Mouse (Mus musculus): ENCODE data around the gene Ubqln1. TPM values are rescaled to one million over a fixed set of nuclear protein-coding genes. Genes with fewer than 3 reads are reported as not detected.

The Ubqln1 gene
- polyA plus RNA-seq, 1 experiment: 142 TPM

- H3K27ac ChIP-seq (ENCODE audit: insufficient read depth, low read depth, low read length): no peak overlapping the region
- no peak overlapping the region for H3K4me3 ChIP-seq (ENCODE audit: insufficient read depth, low read depth, low read length)
- H3K4me1 ChIP-seq (ENCODE audit: control insufficient read depth, insufficient read depth, low read length): peaks cover 5% of the 10 kb centered on the region; the same call in 1 of the 2 replicates
- TF ChIP-seq CTCF (IDR thresholded peaks at IDR 0.05; ENCODE audit: insufficient read depth, low read depth, low read length): no peak
- no peak for TF ChIP-seq POLR2A (IDR thresholded peaks at IDR 0.05; ENCODE audit: insufficient read depth, low read depth, low read length)
- 90% methylated on average over 4 of the region's 4 CpGs for WGBS
These were observed 9.4 kb downstream of the Ubqln1 start for GRCm38 (mm10) chr13:58206084-58206483.

- 56% methylated on average over 4 of the region's 4 CpGs for WGBS
- Histone ChIP-seq H3K4me1 (ENCODE audit: control insufficient read depth, insufficient read depth, low read length) (peaks cover 6% of the 10 kb centered on the region), H3K4me3 (ENCODE audit: insufficient read depth, low read depth, low read length) (no peak overlapping the region), H3K27ac (ENCODE audit: insufficient read depth, low read depth, low read length) (no peak overlapping the region)
- TF ChIP-seq CTCF (IDR thresholded peaks at IDR 0.05; ENCODE audit: insufficient read depth, low read depth, low read length) (no peak), POLR2A (IDR thresholded peaks at IDR 0.05; ENCODE audit: insufficient read depth, low read depth, low read length) (no peak)
These were observed 10.5 kb downstream of the Ubqln1 start for GRCm38 (mm10) chr13:58204986-58205385.

DNA sequence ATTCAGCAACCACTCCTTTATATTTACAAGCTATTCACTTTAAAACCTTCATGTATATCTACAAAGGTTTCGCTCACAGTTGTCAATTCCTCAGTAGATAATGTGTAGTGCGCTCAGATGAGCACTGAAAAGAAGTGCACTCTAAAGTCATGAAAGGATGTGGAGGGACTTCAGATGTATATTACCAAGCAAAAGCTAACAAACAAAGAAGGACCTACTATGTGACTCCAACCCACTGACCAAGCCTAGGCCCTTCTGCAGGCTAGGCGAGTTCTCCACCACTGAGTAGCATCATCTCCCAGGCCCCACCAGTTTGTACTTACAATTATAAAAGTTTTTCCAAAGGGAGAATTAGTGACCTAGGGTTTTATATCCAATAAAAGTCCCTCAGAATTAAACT, 11.3 kb downstream of the Ubqln1 start:
- WGBS: 94% methylated on average over 3 of the region's 3 CpGs
- Histone ChIP-seq H3K27ac (ENCODE audit: insufficient read depth, low read depth, low read length) (no peak overlapping the region), H3K4me3 (ENCODE audit: insufficient read depth, low read depth, low read length) (no peak overlapping the region), H3K4me1 (ENCODE audit: control insufficient read depth, insufficient read depth, low read length) (peaks cover 8% of the 10 kb centered on the region)
- no peak for TF ChIP-seq CTCF (IDR thresholded peaks at IDR 0.05; ENCODE audit: insufficient read depth, low read depth, low read length)
- TF ChIP-seq POLR2A (IDR thresholded peaks at IDR 0.05; ENCODE audit: insufficient read depth, low read depth, low read length): no peak

DNA sequence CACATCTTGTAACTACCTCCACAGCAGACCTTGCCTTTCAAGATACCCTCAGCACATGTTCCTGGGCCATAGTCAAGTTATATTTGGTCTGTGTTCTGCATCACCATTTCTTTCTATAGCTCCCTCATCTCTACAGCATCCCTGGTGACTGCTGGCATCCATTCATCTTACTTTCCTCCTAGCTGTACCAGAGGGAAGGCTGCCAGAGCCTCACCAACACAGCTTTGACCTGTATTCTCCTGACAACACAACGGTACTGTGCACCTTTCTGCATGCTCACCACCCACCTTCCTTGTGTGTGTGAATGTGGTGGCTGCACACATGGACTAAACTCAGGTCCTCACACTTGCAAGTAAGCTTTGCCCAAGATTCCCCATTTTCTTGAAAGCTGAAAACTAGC, 12.6 kb downstream of the Ubqln1 start:
- H3K4me3 ChIP-seq (ENCODE audit: insufficient read depth, low read depth, low read length): no peak overlapping the region
- peaks cover 8% of the 10 kb centered on the region for H3K4me1 ChIP-seq (ENCODE audit: control insufficient read depth, insufficient read depth, low read length)
- TF ChIP-seq CTCF (IDR thresholded peaks at IDR 0.05; ENCODE audit: insufficient read depth, low read depth, low read length): no peak
- TF ChIP-seq POLR2A (IDR thresholded peaks at IDR 0.05; ENCODE audit: insufficient read depth, low read depth, low read length): no peak
- WGBS: 52% methylated on average over 1 of the region's 1 CpGs
- H3K27ac ChIP-seq (ENCODE audit: insufficient read depth, low read depth, low read length): no peak overlapping the region

DNA sequence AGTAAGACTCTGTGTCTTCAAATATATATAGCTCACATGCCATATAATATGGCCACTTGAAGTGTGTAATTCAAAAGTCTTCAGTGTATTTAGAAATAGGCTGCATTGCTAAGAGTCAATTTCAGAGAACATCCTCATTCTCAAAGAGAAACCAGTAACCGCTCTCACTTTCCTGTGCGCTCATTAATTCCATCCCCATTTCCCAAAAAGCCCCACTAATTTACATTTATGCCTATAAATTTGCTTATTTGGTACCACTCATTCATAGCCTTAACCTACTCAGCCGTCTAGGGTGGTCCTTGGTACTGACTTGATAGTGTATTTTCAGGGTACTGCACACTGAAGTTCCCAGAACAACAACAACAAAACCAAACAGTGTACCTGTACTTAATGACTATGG, 13.5 kb downstream of the Ubqln1 start:
- no peak overlapping the region for H3K27ac ChIP-seq (ENCODE audit: insufficient read depth, low read depth, low read length)
- TF ChIP-seq POLR2A (IDR thresholded peaks at IDR 0.05; ENCODE audit: insufficient read depth, low read depth, low read length) (no peak), CTCF (IDR thresholded peaks at IDR 0.05; ENCODE audit: insufficient read depth, low read depth, low read length) (no peak)
- WGBS: 94% methylated on average over 3 of the region's 3 CpGs
- no peak overlapping the region for H3K4me3 ChIP-seq (ENCODE audit: insufficient read depth, low read depth, low read length)
- peaks cover 8% of the 10 kb centered on the region for H3K4me1 ChIP-seq (ENCODE audit: control insufficient read depth, insufficient read depth, low read length)

GRCm38 (mm10) chr13:58201343-58201742, 14.1 kb downstream of the Ubqln1 start:
- TF ChIP-seq CTCF (IDR thresholded peaks at IDR 0.05; ENCODE audit: insufficient read depth, low read depth, low read length) (no peak), POLR2A (IDR thresholded peaks at IDR 0.05; ENCODE audit: insufficient read depth, low read depth, low read length) (no peak)
- H3K4me3 ChIP-seq (ENCODE audit: insufficient read depth, low read depth, low read length): no peak overlapping the region
- H3K27ac ChIP-seq (ENCODE audit: insufficient read depth, low read depth, low read length): no peak overlapping the region
- peaks cover 5% of the 10 kb centered on the region for H3K4me1 ChIP-seq (ENCODE audit: control insufficient read depth, insufficient read depth, low read length)
- 90% methylated on average over 6 of the region's 6 CpGs for WGBS

DNA sequence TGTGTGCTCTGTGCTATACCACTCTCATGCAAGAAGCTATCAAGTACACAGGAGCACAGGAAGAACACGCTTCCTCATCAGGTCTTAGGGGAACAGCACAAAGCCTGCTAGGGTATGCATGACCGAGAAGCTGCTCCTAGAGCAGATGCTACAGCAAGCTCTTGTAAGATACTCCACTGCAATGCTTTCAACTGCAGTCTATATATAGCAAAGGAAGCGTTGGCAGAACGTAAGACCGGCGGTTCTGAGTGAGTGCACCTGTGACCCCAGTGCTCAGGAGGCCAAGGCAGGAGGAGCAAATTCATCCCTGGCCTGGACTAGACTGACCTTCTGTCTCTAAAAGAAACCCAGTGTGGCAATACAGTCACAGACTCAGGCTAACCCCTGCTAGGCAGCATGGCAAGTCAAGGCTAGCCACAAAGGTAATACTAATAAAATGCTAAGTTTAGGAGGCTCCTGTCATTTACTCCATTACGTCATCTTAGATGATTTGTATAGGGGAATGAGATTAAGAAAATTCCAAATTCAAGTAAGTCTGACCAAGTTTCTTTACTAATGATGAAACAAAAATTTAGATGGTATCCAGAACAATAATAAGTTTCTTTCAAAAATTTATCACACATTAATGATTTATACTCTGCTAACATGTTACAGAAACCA, 17.3 kb downstream of the Ubqln1 start:
- Histone ChIP-seq H3K4me1 (ENCODE audit: control insufficient read depth, insufficient read depth, low read length) (peaks cover 2% of the 10 kb centered on the region; the same call in 1 of the 2 replicates), H3K4me3 (ENCODE audit: insufficient read depth, low read depth, low read length) (no peak overlapping the region), H3K27ac (ENCODE audit: insufficient read depth, low read depth, low read length) (no peak overlapping the region)
- no peak for TF ChIP-seq CTCF (IDR thresholded peaks at IDR 0.05; ENCODE audit: insufficient read depth, low read depth, low read length)
- TF ChIP-seq POLR2A (IDR thresholded peaks at IDR 0.05; ENCODE audit: insufficient read depth, low read depth, low read length): no peak
- WGBS: 87% methylated on average over 7 of the region's 7 CpGs

DNA sequence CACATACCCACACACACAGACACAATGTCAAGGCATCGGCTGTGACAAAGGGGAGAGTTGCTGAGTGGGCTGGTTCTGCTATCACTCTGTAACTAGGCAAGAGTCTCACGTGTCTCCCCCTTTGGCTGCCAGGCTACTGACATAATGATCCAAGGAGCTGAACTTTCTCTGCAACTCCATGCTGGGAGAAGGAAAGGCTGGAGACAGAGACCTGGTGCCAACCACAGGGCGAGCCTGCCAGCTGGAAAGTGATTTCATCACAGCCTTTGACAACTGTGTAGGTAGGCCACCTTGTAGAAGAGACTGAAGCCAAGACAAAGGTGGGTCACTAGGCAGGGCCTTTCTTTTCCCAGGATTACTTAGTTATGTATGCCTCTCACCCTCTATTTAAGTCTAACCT, 18.2 kb downstream of the Ubqln1 start:
- WGBS: 64% methylated on average over 3 of the region's 3 CpGs
- Histone ChIP-seq H3K4me3 (ENCODE audit: insufficient read depth, low read depth, low read length) (no peak overlapping the region), H3K27ac (ENCODE audit: insufficient read depth, low read depth, low read length) (no peak overlapping the region), H3K4me1 (ENCODE audit: control insufficient read depth, insufficient read depth, low read length) (peaks cover 4% of the 10 kb centered on the region; the same call in 1 of the 2 replicates)
- TF ChIP-seq CTCF (IDR thresholded peaks at IDR 0.05; ENCODE audit: insufficient read depth, low read depth, low read length) (no peak), POLR2A (IDR thresholded peaks at IDR 0.05; ENCODE audit: insufficient read depth, low read depth, low read length) (no peak)

GRCm38 (mm10) chr13:58194908-58195307, 20.5 kb downstream of the Ubqln1 start:
- Histone ChIP-seq H3K27ac (ENCODE audit: insufficient read depth, low read depth, low read length) (no peak overlapping the region), H3K4me1 (ENCODE audit: control insufficient read depth, insufficient read depth, low read length) (peaks cover 8% of the 10 kb centered on the region), H3K4me3 (ENCODE audit: insufficient read depth, low read depth, low read length) (no peak overlapping the region)
- TF ChIP-seq POLR2A (IDR thresholded peaks at IDR 0.05; ENCODE audit: insufficient read depth, low read depth, low read length) (no peak), CTCF (IDR thresholded peaks at IDR 0.05; ENCODE audit: insufficient read depth, low read depth, low read length) (no peak)
- WGBS: 79% methylated on average over 3 of the region's 3 CpGs

All from olfactory bulb, adult 2 months (tissue).